Mouse (Mus musculus) hindbrain, embryonic 15.5 days (tissue): ENCODE data around the gene Vmn2r85. TPM values are rescaled to one million over a fixed set of nuclear protein-coding genes. Genes with fewer than 3 reads are reported as not detected.

Source experiments
- ATAC-seq: fragments of 200-750 bp; cut with Nextera tagmentation; 2 replicates; pipeline ENCODE4 v1.8.0; 2017; ENCODE audit warnings: low read depth, moderate number of reproducible peaks, moderate TSS enrichment; ENCODE audit not compliant: low FRiP score
- H3K27ac ChIP-seq: fragments of 300-500 bp; sonication (generic); replicated peaks from 2 replicates; pipeline ENCODE4 v1.5.1; 2015; ENCODE audit warnings: mild to moderate bottlenecking, inconsistent platforms
- H3K27me3 ChIP-seq: fragments of 300-500 bp; sonication (generic); 2 replicates; pipeline ENCODE4 v1.6.1; 2015; ENCODE audit warnings: control low read depth, inconsistent platforms
- H3K36me3 ChIP-seq: fragments of 300-500 bp; sonication (generic); 2 replicates; pipeline ENCODE4 v1.6.1; 2015; ENCODE audit warnings: control low read depth, inconsistent platforms
- H3K4me1 ChIP-seq: fragments of 300-500 bp; sonication (generic); replicated peaks from 2 replicates; pipeline ENCODE4 v1.6.1; 2015; ENCODE audit warnings: control low read depth, inconsistent platforms
- H3K4me2 ChIP-seq: fragments of 300-500 bp; sonication (generic); 2 replicates; pipeline ENCODE4 v1.6.1; 2015; ENCODE audit warnings: moderate library complexity, mild to moderate bottlenecking, inconsistent platforms
- H3K4me3 ChIP-seq: fragments of 300-500 bp; sonication (generic); 2 replicates; pipeline ENCODE4 v1.5.1; 2015; ENCODE audit warnings: mild to moderate bottlenecking, inconsistent platforms
- H3K9ac ChIP-seq: fragments of 300-500 bp; sonication (generic); 2 replicates; pipeline ENCODE4 v1.6.1; 2015; ENCODE audit warnings: inconsistent platforms
- H3K9me3 ChIP-seq: fragments of 300-500 bp; sonication (generic); 2 replicates; pipeline ENCODE4 v1.6.1; 2016; ENCODE audit warnings: control low read depth, inconsistent platforms
- WGBS: fragments of 180-500 bp; shearing (Covaris S2); methylation state at CpG from one replicate; pipeline ENCODE4 v1.1.7; 2015; 5-methylcytosine and 5-hydroxymethylcytosine counted together
- polyA plus RNA-seq: library from polyadenylated mRNA; unstranded; fragments of >200 nt; fragmentation: Nextera tagmentation; extraction: Ambion mirVana; gene quantifications from 2 replicates; pipeline ENCODE4 v1.2.1, GENCODE M21; 2015

Vmn2r85 gene
- polyA plus RNA-seq, 1 experiment from 2014 or later = not detected

GRCm38 (mm10) chr10:130372491-130373173, 56.9 kb downstream of the Vmn2r85 start:
- no peak for ATAC-seq
- Histone ChIP-seq H3K9ac (no peak overlapping the region), H3K27ac (no peak overlapping the region), H3K9me3 (no peaks in the 10 kb centered on the region), H3K27me3 (no peaks in the 10 kb centered on the region), H3K4me3 (no peak overlapping the region), H3K4me1 (no peaks in the 10 kb centered on the region), H3K36me3 (no peaks in the 10 kb centered on the region), H3K4me2 (no peak overlapping the region)
- 80% methylated on average over 2 of the region's 2 CpGs for WGBS

- H3K4me2 ChIP-seq = no peak overlapping the region
- WGBS = 70% methylated on average over 1 of the region's 1 CpGs
- no peaks in the 10 kb centered on the region for H3K36me3 ChIP-seq
- no peak overlapping the region for H3K9ac ChIP-seq
- no peak overlapping the region for H3K4me3 ChIP-seq
- H3K4me1 ChIP-seq = no peaks in the 10 kb centered on the region
- H3K27me3 ChIP-seq = no peaks in the 10 kb centered on the region
- no peaks in the 10 kb centered on the region for H3K9me3 ChIP-seq
- no peak for ATAC-seq
- H3K27ac ChIP-seq = no peak overlapping the region
Measured at GRCm38 (mm10) chr10:130371644-130372043, 57.9 kb downstream of the Vmn2r85 start.

GRCm38 (mm10) chr10:130370005-130370682, 59.4 kb downstream of the Vmn2r85 start:
- Histone ChIP-seq H3K4me3 (no peak overlapping the region), H3K36me3 (no peaks in the 10 kb centered on the region), H3K4me1 (no peaks in the 10 kb centered on the region), H3K27ac (no peak overlapping the region), H3K4me2 (no peak overlapping the region), H3K27me3 (no peaks in the 10 kb centered on the region), H3K9ac (no peak overlapping the region), H3K9me3 (no peaks in the 10 kb centered on the region)
- WGBS = 96% methylated on average over 2 of the region's 2 CpGs
- ATAC-seq = no peak

GRCm38 (mm10) chr10:130368384-130368783, 61.1 kb downstream of the Vmn2r85 start:
- H3K4me2 ChIP-seq = no peak overlapping the region
- no peaks in the 10 kb centered on the region for H3K4me1 ChIP-seq
- no peak overlapping the region for H3K9ac ChIP-seq
- H3K9me3 ChIP-seq = no peaks in the 10 kb centered on the region
- no peak overlapping the region for H3K4me3 ChIP-seq
- H3K36me3 ChIP-seq = no peaks in the 10 kb centered on the region
- ATAC-seq = no peak
- no peaks in the 10 kb centered on the region for H3K27me3 ChIP-seq
- H3K27ac ChIP-seq = no peak overlapping the region

DNA sequence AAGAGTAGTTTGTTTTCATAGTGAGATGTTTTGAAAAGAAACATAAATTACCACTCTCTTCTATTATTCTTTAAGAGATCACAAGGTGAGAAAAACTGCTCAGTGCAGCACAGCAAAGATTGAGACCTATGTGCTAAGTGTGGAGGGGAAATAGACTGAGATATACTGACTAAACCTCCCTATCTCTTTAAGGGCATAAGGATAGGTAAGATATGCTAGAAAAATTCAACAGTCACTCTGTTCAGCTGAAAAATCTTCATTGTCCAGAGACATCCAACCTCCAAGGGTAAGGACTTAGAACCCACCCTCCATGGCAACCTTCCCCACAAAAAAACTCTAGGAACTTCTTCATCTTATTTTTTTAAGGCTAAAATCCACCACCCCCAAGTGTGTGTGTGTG, 64.7 kb downstream of the Vmn2r85 start:
- Histone ChIP-seq H3K4me1 (no peaks in the 10 kb centered on the region), H3K4me2 (no peak overlapping the region), H3K27ac (no peak overlapping the region), H3K9me3 (no peaks in the 10 kb centered on the region), H3K36me3 (no peaks in the 10 kb centered on the region), H3K4me3 (no peak overlapping the region), H3K27me3 (no peaks in the 10 kb centered on the region), H3K9ac (no peak overlapping the region)
- no peak for ATAC-seq

Other genes starting within 250 kb of the Vmn2r85 start
- gene Olfr826, start 245.5 kb downstream of the Vmn2r85 start, polyA plus RNA-seq = not detected in 2 replicates
- gene Olfr827, start 215.3 kb downstream of the Vmn2r85 start, polyA plus RNA-seq = not detected in 2 replicates
- gene Neurod4, start 149.5 kb downstream of the Vmn2r85 start, polyA plus RNA-seq = 1.3 and 8.0 TPM in 2 replicates
- 0.09 TPM in 1 of 2 replicates, not detected in the other for gene Tespa1, start 106.8 kb downstream of the Vmn2r85 start, polyA plus RNA-seq
- gene Vmn2r84, start 35.4 kb downstream of the Vmn2r85 start, polyA plus RNA-seq = 0.03 and 0.04 TPM in 2 replicates
- 0.04 and 0.06 TPM in 2 replicates for gene Vmn2r86, start 26.3 kb upstream of the Vmn2r85 start, polyA plus RNA-seq
- 0.18 and 0.21 TPM in 2 replicates for gene Vmn2r87, start 67.7 kb upstream of the Vmn2r85 start, polyA plus RNA-seq